Mouse (Mus musculus) erythroblast, embryonic 14.5 days (primary cell): ENCODE data around the gene Olfr920.

Experiments
- GATA1 ChIP-seq: IDR thresholded peaks from 2 replicates; pipeline ENCODE4 v1.6.1; 2012; ENCODE audit warnings: low read length, inconsistent platforms, mixed read lengths
- TAL1 ChIP-seq: IDR thresholded peaks from 3 replicates; pipeline ENCODE4 v1.6.1; 2012; ENCODE audit warnings: low read length, inconsistent platforms, mixed read lengths

DNA sequence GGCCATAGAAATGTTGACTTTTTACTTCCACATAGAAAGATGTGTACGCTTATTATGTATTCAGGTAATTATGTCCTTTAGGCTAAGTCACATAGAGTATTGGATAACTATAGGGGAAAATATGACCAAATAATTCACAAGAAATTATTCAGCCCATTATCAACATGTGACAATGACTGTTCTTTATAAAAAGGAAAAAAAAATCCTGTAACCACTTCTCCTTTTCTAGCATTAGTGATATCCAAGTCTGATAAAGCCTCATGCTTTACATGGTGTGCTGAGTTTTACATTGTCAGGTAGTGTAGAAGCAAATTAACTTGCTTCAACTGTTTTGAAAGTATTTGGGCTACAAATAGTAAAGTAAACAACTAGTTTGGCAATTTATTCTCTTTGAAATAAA, 28.1 kb upstream of the Olfr920 start:
- TF ChIP-seq TAL1 (no peak), GATA1 (no peak)
